Mouse (Mus musculus): ENCODE results near the gene Mrtfb. TPM values are rescaled to one million over a fixed set of nuclear protein-coding genes. Genes with fewer than 3 reads are reported as not detected.
A peak's percentile ranks its signal among the peaks of the same experiment; 100 is the strongest.

Gene Mrtfb
- polyA plus RNA-seq, 1 experiment from 2014 or later = 22.4 TPM

DNA sequence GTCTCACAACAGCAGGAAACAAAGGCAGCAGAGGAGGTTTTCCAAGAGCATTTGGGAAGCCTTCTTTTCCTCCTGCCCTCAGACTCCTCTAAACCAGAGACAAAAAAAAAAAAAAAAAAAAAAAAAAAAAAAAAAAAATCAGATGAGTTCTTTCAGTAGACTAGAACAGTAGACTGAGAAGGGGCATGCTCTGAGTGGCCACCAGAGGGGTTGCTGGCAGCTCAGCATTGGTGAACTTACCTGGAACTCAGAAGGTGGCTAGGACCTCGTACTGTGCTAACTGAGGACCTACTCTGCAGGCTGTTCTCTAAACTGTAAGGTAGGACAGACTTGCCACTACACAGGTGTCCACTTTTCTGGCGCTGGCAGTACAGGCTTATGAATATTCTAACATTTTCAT, 179.3 kb downstream of the Mrtfb start:
- ATAC-seq (replicated peaks; ENCODE audit: low FRiP score) (no peak), DNase-seq (ENCODE audit: low spot score) (peak; percentile 46)
- H3K4me2 ChIP-seq (ENCODE audit: low read depth, low read length, severe bottlenecking) = no peak overlapping the region
- H3K4me3 ChIP-seq (ENCODE audit: low read depth, low read length) = no peak overlapping the region
- no peaks in the 10 kb centered on the region for H3K27me3 ChIP-seq (ENCODE audit: control insufficient read depth, insufficient read depth, low read length)
- H3K27ac ChIP-seq (ENCODE audit: low read depth, low read length) = no peak overlapping the region
- H3K4me1 ChIP-seq (replicated peaks; ENCODE audit: control insufficient read depth, insufficient read depth, low read length) = 0 out of 2 replicates have a peak, but pooled peaks cover 3% of the 10 kb centered on the region
- H3K9ac ChIP-seq (ENCODE audit: low read length) = no peak overlapping the region
- no peaks in the 10 kb centered on the region for H3K9me3 ChIP-seq (ENCODE audit: control insufficient read depth, low read length)
- no peaks in the 10 kb centered on the region for H3K36me3 ChIP-seq (ENCODE audit: control insufficient read depth, insufficient read depth, low read length)
- WGBS = 83% methylated on average over 2 of the region's 2 CpGs

DNA sequence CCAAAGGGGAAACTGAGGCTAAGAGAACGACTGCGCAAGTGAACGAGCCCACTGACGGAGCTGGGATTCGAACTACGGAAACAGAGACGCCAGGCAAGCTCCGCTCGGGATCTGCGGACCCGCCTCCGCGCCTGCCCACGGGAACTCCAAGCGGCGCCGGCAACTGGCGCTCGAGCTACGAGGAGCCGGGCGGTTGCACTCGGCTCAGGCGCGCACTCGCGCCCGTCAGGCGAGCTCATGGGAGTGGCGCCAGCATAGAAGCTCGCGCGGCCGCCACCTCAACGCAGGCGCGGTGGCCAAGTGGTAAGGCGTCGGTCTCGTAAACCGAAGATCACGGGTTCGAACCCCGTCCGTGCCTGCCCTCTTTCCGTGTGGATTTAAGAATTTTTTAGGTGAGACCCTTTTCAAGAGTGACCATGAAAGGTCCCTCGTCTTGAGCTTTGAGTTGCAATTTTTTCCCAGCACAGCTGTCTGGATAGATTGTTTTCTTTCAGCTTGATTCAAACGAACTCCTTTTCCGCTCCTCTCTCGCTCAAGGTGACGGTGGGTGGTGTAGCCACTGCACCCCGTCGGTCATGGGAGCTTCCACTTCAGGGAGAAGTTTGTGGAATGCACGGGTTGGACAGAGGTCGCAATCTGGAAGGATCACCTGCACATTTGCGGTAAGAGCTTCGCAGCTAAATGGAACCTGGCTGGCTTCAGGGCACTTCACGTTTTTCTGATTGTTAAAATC, 180.9 kb downstream of the Mrtfb start:
- no peaks in the 10 kb centered on the region for H3K27me3 ChIP-seq (ENCODE audit: control insufficient read depth, insufficient read depth, low read length)
- under 1% methylated on average over 58 of the region's 58 CpGs for WGBS
- no peaks in the 10 kb centered on the region for H3K36me3 ChIP-seq (ENCODE audit: control insufficient read depth, insufficient read depth, low read length)
- peak overlapping the region; percentile 63 for H3K4me2 ChIP-seq (ENCODE audit: low read depth, low read length, severe bottlenecking)
- peak overlapping the region; percentile 54 for H3K4me3 ChIP-seq (ENCODE audit: low read depth, low read length)
- H3K9ac ChIP-seq (ENCODE audit: low read length) = peak overlapping the region; percentile 60
- ATAC-seq (replicated peaks; ENCODE audit: low FRiP score) = peak; percentile 93
- H3K27ac ChIP-seq (ENCODE audit: low read depth, low read length) = no peak overlapping the region
- peak; percentile 99 for DNase-seq (ENCODE audit: low spot score)
- H3K4me1 ChIP-seq (replicated peaks; ENCODE audit: control insufficient read depth, insufficient read depth, low read length) = 0 out of 2 replicates have a peak, but pooled peaks cover 3% of the 10 kb centered on the region
- H3K9me3 ChIP-seq (ENCODE audit: control insufficient read depth, low read length) = no peaks in the 10 kb centered on the region

DNA sequence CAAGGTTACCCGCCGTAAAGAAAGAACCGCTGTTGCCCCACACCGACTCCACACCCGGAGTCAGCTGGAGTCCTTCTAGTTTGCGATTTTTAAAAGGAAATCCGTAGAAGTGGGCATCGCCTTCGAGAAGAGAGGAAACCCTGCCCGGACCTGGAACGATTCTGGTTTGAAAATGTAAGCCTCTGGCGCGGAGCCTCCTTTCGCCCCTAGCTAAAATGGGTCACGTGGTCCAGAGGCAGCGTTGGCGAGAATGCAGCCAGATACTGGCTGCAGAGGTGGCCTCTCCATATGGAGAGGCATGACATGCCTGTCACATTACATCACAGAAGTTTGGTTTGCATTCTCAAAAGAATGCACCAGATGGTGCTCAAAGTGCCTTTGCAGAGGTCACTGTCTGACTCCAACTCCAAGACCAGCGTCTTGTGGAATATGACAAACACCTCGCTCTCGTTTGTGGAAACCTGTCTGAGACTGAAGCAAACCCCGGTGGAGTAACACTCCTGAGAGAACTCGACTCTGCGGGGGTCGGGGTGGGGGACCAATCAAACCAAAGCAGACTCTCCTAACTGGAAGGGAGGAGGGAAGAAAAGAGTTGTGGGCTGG, 181.6 kb downstream of the Mrtfb start:
- DNase-seq (ENCODE audit: low spot score) (peak; percentile 80), ATAC-seq (replicated peaks; ENCODE audit: low FRiP score) (peak; percentile 62)
- WGBS = under 1% methylated on average over 24 of the region's 24 CpGs
- Histone ChIP-seq H3K27me3 (ENCODE audit: control insufficient read depth, insufficient read depth, low read length) (no peaks in the 10 kb centered on the region), H3K4me1 (replicated peaks; ENCODE audit: control insufficient read depth, insufficient read depth, low read length) (0 out of 2 replicates have a peak, but pooled peaks cover 3% of the 10 kb centered on the region), H3K9me3 (ENCODE audit: control insufficient read depth, low read length) (no peaks in the 10 kb centered on the region), H3K36me3 (ENCODE audit: control insufficient read depth, insufficient read depth, low read length) (no peaks in the 10 kb centered on the region), H3K27ac (ENCODE audit: low read depth, low read length) (no peak overlapping the region), H3K4me2 (ENCODE audit: low read depth, low read length, severe bottlenecking) (peak overlapping the region; percentile 63), H3K9ac (ENCODE audit: low read length) (peak overlapping the region; percentile 60), H3K4me3 (ENCODE audit: low read depth, low read length) (peak overlapping the region; percentile 54)

DNA sequence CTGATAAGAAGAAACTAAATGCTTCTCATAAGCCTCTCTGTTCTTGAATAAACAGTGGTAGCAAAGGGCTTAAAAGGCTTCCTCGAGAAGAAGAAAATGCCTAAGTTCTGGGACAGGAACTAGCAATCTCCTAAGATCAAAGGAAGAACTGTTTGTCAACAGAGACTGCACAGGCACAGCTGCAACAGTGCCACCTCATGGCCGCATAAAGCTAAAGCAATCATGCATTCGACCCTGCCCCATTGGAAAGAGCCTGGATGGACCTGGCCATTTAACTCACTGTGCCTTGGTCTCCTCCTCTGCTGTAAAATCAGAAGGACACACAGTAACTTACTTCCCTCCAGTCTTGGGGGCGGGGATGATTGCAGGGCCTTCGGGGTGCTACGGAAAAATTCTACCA, 184.2 kb downstream of the Mrtfb start:
- no peaks in the 10 kb centered on the region for H3K9me3 ChIP-seq (ENCODE audit: control insufficient read depth, low read length)
- 0 out of 2 replicates have a peak, but pooled peaks cover 3% of the 10 kb centered on the region for H3K4me1 ChIP-seq (replicated peaks; ENCODE audit: control insufficient read depth, insufficient read depth, low read length)
- WGBS = 38% methylated on average over 6 of the region's 6 CpGs
- no peak overlapping the region for H3K27ac ChIP-seq (ENCODE audit: low read depth, low read length)
- no peak for ATAC-seq (replicated peaks; ENCODE audit: low FRiP score)
- no peak overlapping the region for H3K4me3 ChIP-seq (ENCODE audit: low read depth, low read length)
- no peak overlapping the region for H3K4me2 ChIP-seq (ENCODE audit: low read depth, low read length, severe bottlenecking)
- H3K36me3 ChIP-seq (ENCODE audit: control insufficient read depth, insufficient read depth, low read length) = no peaks in the 10 kb centered on the region
- H3K27me3 ChIP-seq (ENCODE audit: control insufficient read depth, insufficient read depth, low read length) = no peaks in the 10 kb centered on the region; the same call in 1 of the 2 replicates
- peak; percentile 68 for DNase-seq (ENCODE audit: low spot score)
- H3K9ac ChIP-seq (ENCODE audit: low read length) = no peak overlapping the region

DNA sequence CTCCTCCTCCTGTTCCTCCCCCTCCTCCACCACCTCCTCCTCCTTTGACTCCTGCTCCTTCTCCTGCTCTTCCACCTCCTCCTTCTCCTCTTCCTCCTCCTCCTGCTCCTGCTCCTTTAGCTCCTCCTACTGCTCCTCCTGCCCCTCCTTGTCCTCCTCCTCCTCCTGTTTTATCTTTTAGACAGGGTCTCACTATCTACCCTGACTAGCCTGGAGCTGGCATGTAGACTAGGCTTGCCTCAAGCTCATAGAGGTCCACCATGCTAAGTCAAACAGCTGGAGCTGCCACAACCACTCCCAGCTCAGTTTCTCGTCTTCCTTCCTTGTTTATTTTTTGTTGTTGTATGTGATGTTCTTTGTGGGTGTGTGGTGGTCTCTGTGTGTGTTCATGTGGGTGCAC, 187.5 kb downstream of the Mrtfb start:
- Histone ChIP-seq H3K4me2 (ENCODE audit: low read depth, low read length, severe bottlenecking) (no peak overlapping the region), H3K4me3 (ENCODE audit: low read depth, low read length) (no peak overlapping the region), H3K27me3 (ENCODE audit: control insufficient read depth, insufficient read depth, low read length) (peaks cover 20% of the 10 kb centered on the region; the same call in 1 of the 2 replicates), H3K36me3 (ENCODE audit: control insufficient read depth, insufficient read depth, low read length) (no peaks in the 10 kb centered on the region), H3K9me3 (ENCODE audit: control insufficient read depth, low read length) (no peaks in the 10 kb centered on the region), H3K27ac (ENCODE audit: low read depth, low read length) (no peak overlapping the region), H3K4me1 (replicated peaks; ENCODE audit: control insufficient read depth, insufficient read depth, low read length) (peaks cover 5% of the 10 kb centered on the region; the same call in 1 of the 2 replicates), H3K9ac (ENCODE audit: low read length) (no peak overlapping the region)
- DNase-seq (ENCODE audit: low spot score) (no peak), ATAC-seq (replicated peaks; ENCODE audit: low FRiP score) (no peak)
- 72% methylated on average over 1 of the region's 1 CpGs for WGBS

DNA sequence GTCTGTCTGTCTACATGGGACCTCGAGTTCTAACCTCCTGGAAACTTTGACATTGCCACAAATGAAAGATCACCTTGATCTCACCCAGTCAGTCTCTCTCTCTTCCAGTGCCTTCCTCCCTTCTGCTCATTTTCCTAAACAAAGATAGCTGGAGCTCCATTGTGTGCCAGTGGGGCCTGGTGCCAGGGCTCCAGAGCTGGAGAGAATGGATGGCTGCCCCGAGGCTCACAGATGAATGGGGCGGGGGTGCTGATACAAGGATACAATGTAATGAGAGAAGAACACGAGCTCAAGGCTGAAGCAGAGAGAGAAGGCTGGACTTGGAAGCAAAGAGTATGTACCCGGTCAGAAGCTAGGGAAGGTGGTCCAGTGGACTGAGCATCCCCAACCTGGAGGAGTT, 189.2 kb downstream of the Mrtfb start:
- ATAC-seq (replicated peaks; ENCODE audit: low FRiP score) = no peak
- Histone ChIP-seq H3K36me3 (ENCODE audit: control insufficient read depth, insufficient read depth, low read length) (no peaks in the 10 kb centered on the region), H3K4me3 (ENCODE audit: low read depth, low read length) (no peak overlapping the region), H3K4me2 (ENCODE audit: low read depth, low read length, severe bottlenecking) (no peak overlapping the region), H3K27ac (ENCODE audit: low read depth, low read length) (no peak overlapping the region), H3K9me3 (ENCODE audit: control insufficient read depth, low read length) (no peaks in the 10 kb centered on the region), H3K9ac (ENCODE audit: low read length) (no peak overlapping the region), H3K4me1 (replicated peaks; ENCODE audit: control insufficient read depth, insufficient read depth, low read length) (peaks cover 6% of the 10 kb centered on the region; the same call in 1 of the 2 replicates), H3K27me3 (ENCODE audit: control insufficient read depth, insufficient read depth, low read length) (peaks cover 35% of the 10 kb centered on the region)
- no peak for DNase-seq (ENCODE audit: low spot score)
- WGBS = 62% methylated on average over 5 of the region's 5 CpGs

DNA sequence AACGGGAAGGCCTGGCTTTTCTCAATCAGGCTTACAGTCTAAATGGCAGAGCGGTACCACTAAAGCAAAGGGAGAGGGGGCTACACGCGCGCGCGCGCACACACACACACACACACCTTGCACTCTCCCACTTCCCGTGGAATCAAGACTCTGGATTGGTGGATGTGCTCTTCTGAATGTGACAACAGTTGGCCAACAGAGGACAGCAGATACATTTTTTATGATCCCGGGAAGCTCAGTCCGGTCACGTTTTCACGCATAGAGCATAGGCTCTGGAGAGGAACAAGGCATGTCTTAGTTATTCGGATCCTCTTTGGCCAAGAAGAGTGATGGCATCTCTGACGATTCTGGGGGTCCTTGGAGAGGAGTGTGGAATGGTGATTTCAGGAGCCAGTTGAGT, 190.2 kb downstream of the Mrtfb start:
- ATAC-seq (replicated peaks; ENCODE audit: low FRiP score) = no peak

DNA sequence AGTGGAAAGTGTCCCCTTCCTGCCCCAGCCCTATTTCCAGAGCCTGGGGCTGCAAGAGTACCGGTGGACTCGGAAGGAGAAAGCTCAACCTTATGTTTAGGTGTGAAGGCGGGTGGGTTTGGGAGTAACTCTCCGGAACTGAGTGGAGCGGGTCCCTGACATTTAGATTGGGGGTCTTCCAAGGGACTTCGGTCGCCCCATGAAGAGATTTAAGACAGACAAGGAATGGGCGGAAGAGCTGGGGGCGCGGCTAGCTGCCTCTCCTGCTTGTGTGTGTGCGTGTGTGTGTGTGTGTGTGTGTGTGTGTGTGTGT, 190.6 kb downstream of the Mrtfb start:
- H3K9me3 ChIP-seq (ENCODE audit: control insufficient read depth, low read length) = no peaks in the 10 kb centered on the region
- under 1% methylated on average over 9 of the region's 11 CpGs for WGBS
- peak overlapping the region; percentile 68 for H3K4me3 ChIP-seq (ENCODE audit: low read depth, low read length)
- H3K27ac ChIP-seq (ENCODE audit: low read depth, low read length) = no peak overlapping the region
- H3K4me1 ChIP-seq (replicated peaks; ENCODE audit: control insufficient read depth, insufficient read depth, low read length) = peaks cover 14% of the 10 kb centered on the region; the same call in 1 of the 2 replicates
- ATAC-seq (replicated peaks; ENCODE audit: low FRiP score) (no peak), DNase-seq (ENCODE audit: low spot score) (no peak)
- H3K4me2 ChIP-seq (ENCODE audit: low read depth, low read length, severe bottlenecking) = peak overlapping the region; percentile 100
- no peaks in the 10 kb centered on the region for H3K36me3 ChIP-seq (ENCODE audit: control insufficient read depth, insufficient read depth, low read length)
- no peak overlapping the region for H3K9ac ChIP-seq (ENCODE audit: low read length)
- H3K27me3 ChIP-seq (ENCODE audit: control insufficient read depth, insufficient read depth, low read length) = peaks cover 41% of the 10 kb centered on the region

More for the DNA sequence above, 190.2 kb downstream of the Mrtfb start:
- H3K36me3 ChIP-seq (ENCODE audit: control insufficient read depth, insufficient read depth, low read length) = no peaks in the 10 kb centered on the region
- peak overlapping the region; percentile 68; the same call in 1 of the 2 replicates for H3K4me3 ChIP-seq (ENCODE audit: low read depth, low read length)
- no peaks in the 10 kb centered on the region for H3K9me3 ChIP-seq (ENCODE audit: control insufficient read depth, low read length)
- H3K9ac ChIP-seq (ENCODE audit: low read length) = no peak overlapping the region
- H3K4me2 ChIP-seq (ENCODE audit: low read depth, low read length, severe bottlenecking) = peak overlapping the region; percentile 100; the same call in 1 of the 2 replicates
- H3K27ac ChIP-seq (ENCODE audit: low read depth, low read length) = no peak overlapping the region
- WGBS = 18% methylated on average over 15 of the region's 15 CpGs
- peaks cover 37% of the 10 kb centered on the region for H3K27me3 ChIP-seq (ENCODE audit: control insufficient read depth, insufficient read depth, low read length)
- peaks cover 14% of the 10 kb centered on the region; the same call in 1 of the 2 replicates for H3K4me1 ChIP-seq (replicated peaks; ENCODE audit: control insufficient read depth, insufficient read depth, low read length)
- DNase-seq (ENCODE audit: low spot score) = no peak
